Mouse (Mus musculus) midbrain, embryonic 10.5 days (tissue): Measurements from ENCODE around the gene Ttc19. TPM values are rescaled to one million over a fixed set of nuclear protein-coding genes. Genes with fewer than 3 reads are reported as not detected.
"Not testable (repeated sequence)": the region's sequence is repeated elsewhere in the genome, so short reads cannot be mapped to it uniquely, and the experiment has no call there.

Experiments
- DNase-seq: peaks from one replicate; pipeline ENCODE4 v3.0.0-alpha.2; 2017; ENCODE audit warnings: low spot score
- H3K27ac ChIP-seq: fragments of 300-500 bp; sonication (generic); replicated peaks from 2 replicates; pipeline ENCODE4 v1.5.1; 2016; ENCODE audit warnings: mild to moderate bottlenecking
- H3K27me3 ChIP-seq: fragments of 300-500 bp; sonication (generic); 2 replicates; pipeline ENCODE4 v1.6.1; 2016; ENCODE audit warnings: low read depth, mild to moderate bottlenecking; ENCODE audit not compliant: poor library complexity, severe bottlenecking
- H3K36me3 ChIP-seq: fragments of 300-500 bp; sonication (generic); 2 replicates; pipeline ENCODE4 v1.6.1; 2016; ENCODE audit warnings: mild to moderate bottlenecking, moderate library complexity
- H3K4me1 ChIP-seq: fragments of 300-500 bp; sonication (generic); 2 replicates; pipeline ENCODE4 v1.6.1; 2016
- H3K4me3 ChIP-seq: fragments of 300-500 bp; sonication (generic); 2 replicates; pipeline ENCODE4 v1.5.1; 2016; ENCODE audit warnings: mild to moderate bottlenecking, moderate library complexity
- H3K9me3 ChIP-seq: fragments of 300-500 bp; sonication (generic); replicated peaks from 2 replicates; pipeline ENCODE4 v1.6.1; 2016; ENCODE audit warnings: mild to moderate bottlenecking
- WGBS: fragments of 180-500 bp; shearing (Covaris S2); methylation state at CpG from one replicate; pipeline ENCODE4 v1.1.7; 2016; 5-methylcytosine and 5-hydroxymethylcytosine counted together
- polyA plus RNA-seq: library from polyadenylated mRNA; unstranded; fragments of >200 nt; fragmentation: Nextera tagmentation; extraction: Ambion mirVana; gene quantifications from 2 replicates; pipeline ENCODE4 v1.2.1, GENCODE M21; 2016

The Ttc19 gene
- polyA plus RNA-seq, 1 experiment from 2014 or later = 15.7 TPM

DNA sequence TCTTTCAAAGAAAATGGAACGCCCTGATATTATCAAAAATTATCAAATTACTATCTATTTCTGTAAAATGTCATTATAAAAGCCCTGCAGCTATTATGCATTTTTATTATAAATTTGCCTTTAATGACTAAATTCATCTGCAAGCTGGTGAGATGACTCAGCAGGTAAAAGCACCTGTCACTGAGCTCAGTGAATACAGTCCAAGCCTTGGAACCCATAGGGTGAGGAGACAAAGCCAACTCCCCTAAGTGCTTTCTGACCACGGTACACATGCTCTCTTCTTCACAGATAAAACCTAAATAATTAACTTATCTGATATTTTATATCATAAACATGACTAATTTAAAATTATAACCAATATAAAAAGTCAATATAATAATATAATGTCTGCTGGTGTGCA is 90.5 kb downstream of the Ttc19 start:
- no peaks in the 10 kb centered on the region for H3K4me1 ChIP-seq
- 95% methylated on average over 2 of the region's 2 CpGs for WGBS
- H3K4me3 ChIP-seq = no peak overlapping the region
- H3K36me3 ChIP-seq = peaks cover 92% of the 10 kb centered on the region
- DNase-seq = no peak
- H3K27me3 ChIP-seq = no peaks in the 10 kb centered on the region
- no peak overlapping the region for H3K27ac ChIP-seq
- no peaks in the 10 kb centered on the region for H3K9me3 ChIP-seq

DNA sequence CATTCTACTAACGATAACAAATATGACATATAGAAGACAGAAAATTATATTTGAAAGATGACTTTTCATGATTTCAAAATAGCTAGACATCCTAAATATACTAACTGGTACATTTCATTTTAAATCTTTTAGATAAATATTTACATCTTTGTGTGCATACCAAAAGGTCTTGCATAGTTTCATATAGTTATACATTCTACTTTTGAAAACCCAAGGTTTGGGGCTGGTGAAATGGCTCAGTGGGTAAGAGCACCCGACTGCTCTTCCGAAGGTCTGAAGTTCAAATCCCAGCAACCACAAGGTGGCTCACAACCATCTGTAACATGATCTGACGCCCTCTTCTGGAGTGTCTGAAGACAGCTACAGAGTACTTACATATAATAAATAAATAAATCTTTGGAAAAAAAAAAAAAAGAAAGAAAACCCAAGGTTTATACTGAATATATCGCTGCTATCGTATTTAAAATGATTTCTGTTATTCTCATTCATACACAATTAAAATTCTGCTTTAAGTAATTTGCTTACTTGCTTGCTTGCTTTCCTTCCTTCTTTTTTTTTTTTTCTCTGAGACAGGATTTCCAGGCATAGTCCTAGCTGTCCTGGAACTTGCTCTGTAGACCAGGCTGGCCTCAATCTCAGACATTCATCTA is 96.1 kb downstream of the Ttc19 start:
- not testable (repeated sequence) for H3K9me3 ChIP-seq, DNase-seq, H3K4me1 ChIP-seq, H3K4me3 ChIP-seq, H3K27ac ChIP-seq, H3K27me3 ChIP-seq
- peaks cover 92% of the 10 kb centered on the region for H3K36me3 ChIP-seq
- 88% methylated on average over 6 of the region's 6 CpGs for WGBS

Other genes with a start within 250 kb of the Ttc19 start
- gene Adora2b, start 32.5 kb upstream of the Ttc19 start, polyA plus RNA-seq = 3.9 and 4.5 TPM in 2 replicates
- gene Zswim7, start 98 bp upstream of the Ttc19 start, polyA plus RNA-seq = 15.6 and 16.8 TPM in 2 replicates
- 16.4 and 17.9 TPM in 2 replicates for gene Pigl, start 177.0 kb downstream of the Ttc19 start, polyA plus RNA-seq
- 120 and 139 TPM in 2 replicates for gene Ncor1, start 177.1 kb downstream of the Ttc19 start, polyA plus RNA-seq